16 mouse cellular contexts compared by ENCODE assay signal in the genomic region with DNA sequence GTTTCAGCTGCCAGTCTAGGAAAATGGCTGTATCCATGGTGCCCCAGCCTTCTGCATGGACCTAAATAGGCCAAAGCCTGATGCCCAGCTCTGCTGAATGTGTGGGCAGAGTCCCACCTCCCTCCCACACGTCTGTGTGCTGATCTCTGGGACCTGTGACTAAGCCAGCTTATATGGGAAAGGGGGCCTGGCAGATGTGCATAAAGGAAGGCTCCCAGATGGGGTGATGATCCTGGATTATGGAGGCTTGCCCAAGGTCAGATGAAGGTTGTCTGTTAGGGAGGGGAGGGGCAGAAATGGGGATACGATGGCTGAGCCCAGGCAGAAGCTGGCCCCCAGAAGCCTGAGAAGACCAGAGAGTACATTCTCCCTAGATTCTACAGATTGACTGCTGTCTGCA.
A peak's percentile ranks its signal among the peaks of the same experiment; 100 is the strongest.
DNase-seq lines count a peak whose midpoint lies in the region.
"Had no signal": no experiment of that assay in that cellular context is flagged by ENCODE, and none has a peak within 500 bp of the region (broad histone marks: within the 10 kb centered on the region; RNA-seq: fewer than 3 reads in every experiment).

No protein-coding gene starts in this region.

- DNase-seq in 3T3-L1 (ENCODE audit: low read depth, low spot score) (peak; percentile 44), NIH3T3 (ENCODE audit: low read depth) (peak; percentile 30), adipocyte (ENCODE audit: low spot score) (no peak)
- DNase-seq in brain, adult 2 months (ENCODE audit: low read depth, low spot score): peak; percentile 11
- peak; percentile 54 for DNase-seq in retina, postnatal 7 days (ENCODE audit: low read depth, low spot score)
- no peak for DNase-seq in adrenal gland, postnatal 25 days
- no peak for DNase-seq in adrenal gland, adult 8-10 months
- DNase-seq: adrenal gland, adult 2 months; adrenal gland, postnatal 14 days; B cell, adult 2 months; cerebellum, adult 11-12 months; cerebellum, adult 2 months; cerebellum, adult 9-10 months; cerebellum, postnatal 10 days; cerebellum, postnatal 25 days; forebrain, postnatal 0 days had no signal

Comparison
In these comparisons a context has a peak if more than half of its experiments do, and no peak if none do; other contexts are left out.
1. DNase-seq: peak in 3T3-L1 (single experiment), NIH3T3 (single experiment), brain, adult 2 months (single experiment) and retina, postnatal 7 days (single experiment); none in adrenal gland, postnatal 25 days (single experiment), adipocyte (single experiment) and adrenal gland, adult 8-10 months (single experiment).